Mouse (Mus musculus): ENCODE results near the gene Tap2. TPM values are rescaled to one million over a fixed set of nuclear protein-coding genes. Genes with fewer than 3 reads are reported as not detected.

Gene Tap2
- polyA plus RNA-seq, 1 experiment from 2014 or later = 5.9 TPM

DNA sequence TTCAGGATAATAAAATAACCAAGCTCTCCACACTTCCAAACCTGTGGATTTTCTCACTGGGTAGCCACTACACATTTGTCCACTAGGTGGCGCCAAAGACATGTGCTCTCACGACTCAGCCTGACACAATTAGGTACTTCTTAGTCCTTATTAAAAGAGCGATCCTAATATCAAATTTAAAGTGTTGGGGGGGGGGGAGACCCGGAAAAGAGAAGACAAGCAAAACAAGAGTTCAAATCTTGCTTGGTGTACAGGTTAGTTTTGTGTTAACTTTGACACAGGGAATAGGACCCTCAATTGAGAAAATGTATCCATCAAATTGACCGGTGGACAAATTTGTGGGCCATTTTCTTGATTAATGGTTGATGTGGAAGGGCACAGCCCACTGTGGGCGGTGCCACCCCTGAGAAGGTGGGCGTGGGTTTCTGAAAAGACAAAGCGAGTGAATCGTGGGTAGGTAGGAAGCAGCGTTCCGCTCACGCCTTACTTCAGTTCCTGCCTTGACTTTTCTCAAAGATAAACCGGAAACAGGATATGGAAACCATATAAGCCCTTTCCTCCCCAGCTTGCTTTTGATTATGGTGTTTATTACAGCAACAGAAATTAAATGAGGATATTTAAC is 32.3 kb upstream of the Tap2 start:
- Histone ChIP-seq H3K27ac (replicated peaks) (no peak overlapping the region), H3K4me2 (replicated peaks; ENCODE audit: low read depth) (no peak overlapping the region), H3K4me3 (ENCODE audit: low read depth, low read length) (no peak overlapping the region), H3K9ac (ENCODE audit: low read length) (no peak overlapping the region), H3K27me3 (ENCODE audit: control insufficient read depth, insufficient read depth, low read length) (no peaks in the 10 kb centered on the region), H3K36me3 (ENCODE audit: control insufficient read depth, insufficient read depth, low read length) (no peaks in the 10 kb centered on the region), H3K9me3 (ENCODE audit: control insufficient read depth, low read length) (0 out of 2 replicates have a peak, but pooled peaks cover 4% of the 10 kb centered on the region), H3K4me1 (replicated peaks; ENCODE audit: control insufficient read depth, insufficient read depth) (no peaks in the 10 kb centered on the region)
- 35% methylated on average over 13 of the region's 13 CpGs for WGBS
- DNase-seq (ENCODE audit: low spot score) (peak; percentile 78), ATAC-seq (ENCODE audit: low FRiP score, low TSS enrichment) (peak; percentile 65)
- peak; percentile 98 for TF ChIP-seq CTCF (IDR thresholded peaks at IDR 0.05; ENCODE audit: low read depth)
- TF ChIP-seq EP300 (optimal IDR thresholded peaks at IDR 0.05) = no peak

DNA sequence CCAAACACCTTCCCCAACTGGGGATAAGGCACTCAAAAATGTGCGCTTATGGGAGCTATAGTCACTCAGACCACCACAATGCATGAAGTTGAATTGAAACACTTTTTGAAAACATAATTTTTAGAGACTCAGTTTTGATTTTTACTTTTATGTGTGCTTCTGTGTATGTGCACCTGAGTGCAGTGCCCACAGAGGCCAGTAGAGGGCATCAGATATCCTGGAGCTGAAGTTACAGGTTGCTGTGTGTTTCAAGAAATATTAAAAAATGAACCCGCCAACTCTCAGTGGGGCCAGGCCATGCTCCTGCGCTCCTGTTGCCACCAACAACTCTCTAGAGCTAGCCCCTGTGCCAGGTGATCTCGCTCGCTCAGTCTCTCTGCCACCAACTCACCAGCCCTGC is 30.8 kb upstream of the Tap2 start:
- ATAC-seq (ENCODE audit: low FRiP score, low TSS enrichment) (no peak), DNase-seq (ENCODE audit: low spot score) (no peak)
- Histone ChIP-seq H3K36me3 (ENCODE audit: control insufficient read depth, insufficient read depth, low read length) (no peaks in the 10 kb centered on the region), H3K4me2 (replicated peaks; ENCODE audit: low read depth) (no peak overlapping the region), H3K9ac (ENCODE audit: low read length) (no peak overlapping the region), H3K4me1 (replicated peaks; ENCODE audit: control insufficient read depth, insufficient read depth) (no peaks in the 10 kb centered on the region), H3K9me3 (ENCODE audit: control insufficient read depth, low read length) (0 out of 2 replicates have a peak, but pooled peaks cover 4% of the 10 kb centered on the region), H3K4me3 (ENCODE audit: low read depth, low read length) (no peak overlapping the region), H3K27ac (replicated peaks) (no peak overlapping the region), H3K27me3 (ENCODE audit: control insufficient read depth, insufficient read depth, low read length) (no peaks in the 10 kb centered on the region)
- WGBS = 92% methylated on average over 5 of the region's 5 CpGs
- TF ChIP-seq CTCF (IDR thresholded peaks at IDR 0.05; ENCODE audit: low read depth) (peak; percentile 38), EP300 (optimal IDR thresholded peaks at IDR 0.05) (no peak)

DNA sequence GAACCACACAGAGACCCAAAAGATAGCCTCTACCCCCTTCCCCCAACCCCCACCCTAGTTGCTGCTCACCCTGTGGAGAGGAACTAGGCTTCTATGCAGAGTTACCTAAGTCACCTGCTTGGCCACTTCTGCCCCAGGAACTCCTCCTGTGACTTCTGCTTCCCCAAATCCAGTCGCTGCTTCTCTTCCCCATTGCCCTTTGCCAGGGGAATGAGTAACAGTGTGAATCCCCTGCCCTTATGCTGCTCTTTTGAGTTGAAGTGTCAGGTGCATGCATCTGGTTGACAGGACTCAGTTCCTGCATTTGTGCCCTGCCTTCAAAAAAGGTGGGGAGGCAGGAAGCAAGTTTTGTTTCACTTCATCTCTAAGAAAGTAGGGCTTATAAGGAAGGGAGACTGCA is 29.3 kb upstream of the Tap2 start:
- Histone ChIP-seq H3K9ac (ENCODE audit: low read length) (no peak overlapping the region), H3K9me3 (ENCODE audit: control insufficient read depth, low read length) (0 out of 2 replicates have a peak, but pooled peaks cover 4% of the 10 kb centered on the region), H3K27ac (replicated peaks) (no peak overlapping the region), H3K4me1 (replicated peaks; ENCODE audit: control insufficient read depth, insufficient read depth) (no peaks in the 10 kb centered on the region), H3K4me3 (ENCODE audit: low read depth, low read length) (no peak overlapping the region), H3K36me3 (ENCODE audit: control insufficient read depth, insufficient read depth, low read length) (no peaks in the 10 kb centered on the region), H3K4me2 (replicated peaks; ENCODE audit: low read depth) (no peak overlapping the region), H3K27me3 (ENCODE audit: control insufficient read depth, insufficient read depth, low read length) (no peaks in the 10 kb centered on the region)
- ATAC-seq (ENCODE audit: low FRiP score, low TSS enrichment) (no peak), DNase-seq (ENCODE audit: low spot score) (no peak)
- no peak for TF ChIP-seq CTCF (IDR thresholded peaks at IDR 0.05; ENCODE audit: low read depth)
- TF ChIP-seq EP300 (optimal IDR thresholded peaks at IDR 0.05) = no peak
- WGBS = 26% methylated on average over 1 of the region's 1 CpGs

DNA sequence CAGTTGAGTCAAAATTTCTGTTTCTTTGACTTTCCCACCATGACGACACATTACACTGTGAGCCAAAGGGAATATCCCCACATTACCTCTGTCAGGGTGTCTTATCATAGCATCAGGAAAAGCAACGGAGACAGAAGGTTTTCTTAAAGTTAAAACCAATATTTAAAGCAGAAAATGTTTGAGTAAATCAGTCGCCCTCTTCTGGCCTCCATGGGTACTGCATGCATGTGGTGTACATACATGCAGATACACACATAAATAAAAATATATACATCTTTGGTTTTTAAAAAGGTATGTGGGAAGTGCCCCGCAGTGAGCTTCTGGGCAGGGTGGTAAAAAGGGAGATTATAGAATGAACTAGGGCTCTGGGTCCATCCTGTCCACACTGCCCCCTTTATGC is 26.1 kb upstream of the Tap2 start:
- 71% methylated on average over 4 of the region's 4 CpGs for WGBS
- no peak overlapping the region for H3K27ac ChIP-seq (replicated peaks)
- H3K4me3 ChIP-seq (ENCODE audit: low read depth, low read length) = no peak overlapping the region
- H3K27me3 ChIP-seq (ENCODE audit: control insufficient read depth, insufficient read depth, low read length) = no peaks in the 10 kb centered on the region
- DNase-seq (ENCODE audit: low spot score) (no peak), ATAC-seq (ENCODE audit: low FRiP score, low TSS enrichment) (no peak)
- no peaks in the 10 kb centered on the region for H3K36me3 ChIP-seq (ENCODE audit: control insufficient read depth, insufficient read depth, low read length)
- 0 out of 2 replicates have a peak, but pooled peaks cover 4% of the 10 kb centered on the region for H3K9me3 ChIP-seq (ENCODE audit: control insufficient read depth, low read length)
- TF ChIP-seq EP300 (optimal IDR thresholded peaks at IDR 0.05) (no peak), CTCF (IDR thresholded peaks at IDR 0.05; ENCODE audit: low read depth) (peak; percentile 53)
- no peak overlapping the region for H3K4me2 ChIP-seq (replicated peaks; ENCODE audit: low read depth)
- no peaks in the 10 kb centered on the region for H3K4me1 ChIP-seq (replicated peaks; ENCODE audit: control insufficient read depth, insufficient read depth)
- H3K9ac ChIP-seq (ENCODE audit: low read length) = no peak overlapping the region

DNA sequence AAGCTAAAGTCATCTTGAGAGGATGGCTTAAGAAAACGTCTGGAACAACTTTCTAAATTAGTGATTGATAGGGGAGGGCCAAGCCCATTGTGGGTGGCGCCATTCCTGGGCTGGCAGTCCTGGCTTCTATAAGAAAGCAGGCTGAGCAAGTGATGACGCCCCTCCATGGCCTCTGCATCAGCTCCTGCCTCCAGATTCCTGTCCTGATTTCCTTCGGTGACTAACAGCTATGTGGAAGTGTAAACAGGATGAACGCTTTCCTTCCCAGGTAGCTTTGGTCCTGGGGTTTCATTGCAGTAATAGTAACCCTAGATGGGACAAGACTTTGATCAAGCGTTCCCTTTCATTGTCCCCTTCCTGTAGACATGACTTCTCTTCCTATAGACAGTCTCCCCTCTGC is 24.3 kb upstream of the Tap2 start:
- WGBS = 47% methylated on average over 6 of the region's 6 CpGs
- no peak for DNase-seq (ENCODE audit: low spot score)
- Histone ChIP-seq H3K36me3 (ENCODE audit: control insufficient read depth, insufficient read depth, low read length) (no peaks in the 10 kb centered on the region), H3K27me3 (ENCODE audit: control insufficient read depth, insufficient read depth, low read length) (no peaks in the 10 kb centered on the region), H3K9ac (ENCODE audit: low read length) (no peak overlapping the region), H3K27ac (replicated peaks) (no peak overlapping the region), H3K4me1 (replicated peaks; ENCODE audit: control insufficient read depth, insufficient read depth) (no peaks in the 10 kb centered on the region), H3K4me2 (replicated peaks; ENCODE audit: low read depth) (no peak overlapping the region), H3K4me3 (ENCODE audit: low read depth, low read length) (no peak overlapping the region), H3K9me3 (ENCODE audit: control insufficient read depth, low read length) (no peaks in the 10 kb centered on the region)
- no peak for TF ChIP-seq CTCF (IDR thresholded peaks at IDR 0.05; ENCODE audit: low read depth)
- TF ChIP-seq EP300 (optimal IDR thresholded peaks at IDR 0.05) = no peak
- no peak for ATAC-seq (ENCODE audit: low FRiP score, low TSS enrichment)

DNA sequence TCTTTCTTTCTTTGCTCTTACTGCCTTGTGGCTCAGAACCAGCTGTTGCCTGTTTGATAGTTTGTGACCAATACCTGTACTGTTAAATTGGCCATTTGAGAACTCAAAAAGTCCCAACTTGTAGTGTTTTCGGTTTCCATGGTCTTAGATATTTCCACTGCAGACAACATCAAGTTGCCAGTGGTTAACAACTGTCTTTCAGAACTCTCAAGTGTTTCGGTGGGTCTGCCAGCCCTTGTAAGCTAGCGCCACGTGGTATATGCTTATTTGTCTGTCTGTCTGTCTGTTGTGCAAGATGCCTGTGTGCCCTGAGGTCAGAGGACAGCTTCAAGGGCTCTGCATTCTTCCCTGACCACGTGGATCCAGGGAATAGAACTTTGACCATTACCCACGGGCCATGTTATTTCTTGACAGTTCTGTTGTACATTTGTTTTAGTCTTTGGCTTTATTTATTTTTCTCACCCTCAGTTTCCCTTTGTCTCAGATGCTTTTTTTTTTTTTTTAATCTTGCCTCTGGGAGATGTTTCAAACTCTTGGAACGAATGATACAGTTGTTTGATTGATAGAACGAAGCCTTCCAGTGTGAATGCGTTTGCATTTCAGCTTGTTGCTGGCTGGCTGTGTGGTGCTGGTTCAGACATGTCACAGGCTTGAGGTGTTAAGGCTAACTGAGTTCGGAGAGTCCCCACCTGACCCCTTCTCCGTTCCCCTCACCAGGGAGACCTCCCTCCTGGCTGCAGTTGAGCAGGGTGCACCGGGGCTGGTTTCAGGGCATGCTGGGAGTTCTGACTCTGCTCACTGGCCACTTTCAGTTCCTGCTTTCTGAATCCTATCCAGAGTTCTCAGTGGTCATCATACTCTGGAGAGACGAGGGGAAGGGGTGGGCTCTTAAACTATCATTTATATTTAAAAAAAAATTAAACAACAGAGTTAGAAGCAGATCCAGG is 23.1 kb upstream of the Tap2 start:
- TF ChIP-seq CTCF (IDR thresholded peaks at IDR 0.05; ENCODE audit: low read depth) (no peak), EP300 (optimal IDR thresholded peaks at IDR 0.05) (no peak)
- no peaks in the 10 kb centered on the region for H3K4me1 ChIP-seq (replicated peaks; ENCODE audit: control insufficient read depth, insufficient read depth)
- no peaks in the 10 kb centered on the region for H3K27me3 ChIP-seq (ENCODE audit: control insufficient read depth, insufficient read depth, low read length)
- no peak overlapping the region for H3K27ac ChIP-seq (replicated peaks)
- WGBS = 60% methylated on average over 13 of the region's 13 CpGs
- H3K4me2 ChIP-seq (replicated peaks; ENCODE audit: low read depth) = no peak overlapping the region
- H3K36me3 ChIP-seq (ENCODE audit: control insufficient read depth, insufficient read depth, low read length) = no peaks in the 10 kb centered on the region
- ATAC-seq (ENCODE audit: low FRiP score, low TSS enrichment) = no peak
- H3K9ac ChIP-seq (ENCODE audit: low read length) = no peak overlapping the region
- no peaks in the 10 kb centered on the region for H3K9me3 ChIP-seq (ENCODE audit: control insufficient read depth, low read length)
- DNase-seq (ENCODE audit: low spot score) = no peak
- H3K4me3 ChIP-seq (ENCODE audit: low read depth, low read length) = no peak overlapping the region

Data from stomach, postnatal 0 days (tissue).